ENCODE assay signal across 8 mouse cellular contexts in genomic region chrX:167382047-167382853, GRCm38 (mm10). TPM values are rescaled to one million over a fixed set of nuclear protein-coding genes. Genes with fewer than 3 reads are reported as not detected.
DNase-seq lines count a peak whose midpoint lies in the region; ATAC-seq lines count a peak whose summit lies in the region.

Gene Prps2 (minus strand): TSS chrX:167382749.

- peaks cover 6% of the 10 kb centered on the region; the same call in 1 of the 2 replicates for H3K4me1 ChIP-seq in forebrain, embryonic 10.5 days
- peaks cover 0 to 3% of the 10 kb centered on the region in 2 experiments; a peak in 2 of 4 replicates for H3K4me1 ChIP-seq in heart, embryonic 14.5 days (ENCODE audit: control insufficient read depth in 2 of 2, insufficient read depth in 2 of 2, low read length in 2 of 2)
- H3K4me1 ChIP-seq in liver, embryonic 15.5 days (replicated peaks): no peaks in the 10 kb centered on the region
- H3K4me1 ChIP-seq in neural tube, embryonic 11.5 days (ENCODE audit: control insufficient read depth, insufficient read depth, low read length): no peaks in the 10 kb centered on the region
- H3K4me1 ChIP-seq in stomach, embryonic 16.5 days (ENCODE audit: control insufficient read depth, insufficient read depth, low read length): no peaks in the 10 kb centered on the region

- H3K9ac ChIP-seq in heart, embryonic 14.5 days (ENCODE audit: low read length): peak within 1 kb of the TSS; percentile 84
- H3K9ac ChIP-seq in liver, embryonic 15.5 days: peak within 1 kb of the TSS; percentile 55
- H3K9ac ChIP-seq in neural tube, embryonic 11.5 days (ENCODE audit: low read length): peak within 1 kb of the TSS; percentile 63
- peak within 1 kb of the TSS; percentile 80 for H3K9ac ChIP-seq in stomach, embryonic 16.5 days (ENCODE audit: low read length)

- peak within 1 kb of the TSS; percentile 64 for H3K4me3 ChIP-seq in forebrain, embryonic 10.5 days
- peak within 1 kb of the TSS; percentile 62 to 69 for H3K4me3 ChIP-seq in heart, embryonic 14.5 days (ENCODE audit: control insufficient read depth in 1 of 2, insufficient read depth in 1 of 2, low read depth in 1 of 2, low read length in 2 of 2)
- peak within 1 kb of the TSS; percentile 62 for H3K4me3 ChIP-seq in liver, embryonic 15.5 days (replicated peaks)
- H3K4me3 ChIP-seq in neural tube, embryonic 11.5 days (ENCODE audit: low read depth, low read length): peak within 1 kb of the TSS; percentile 47
- H3K4me3 ChIP-seq in stomach, embryonic 16.5 days (replicated peaks; ENCODE audit: low read length): peak within 1 kb of the TSS; percentile 63

- H3K9me3 ChIP-seq in forebrain, embryonic 10.5 days: no peaks in the 10 kb centered on the region
- no peaks in the 10 kb centered on the region for H3K9me3 ChIP-seq in heart, embryonic 14.5 days (ENCODE audit: control insufficient read depth, low read length)
- H3K9me3 ChIP-seq in liver, embryonic 15.5 days (replicated peaks): no peaks in the 10 kb centered on the region
- no peaks in the 10 kb centered on the region for H3K9me3 ChIP-seq in neural tube, embryonic 11.5 days (ENCODE audit: control insufficient read depth, low read length)
- no peaks in the 10 kb centered on the region for H3K9me3 ChIP-seq in stomach, embryonic 16.5 days (replicated peaks; ENCODE audit: control insufficient read depth, low read length)

- peak; percentile 73; the same call in 1 of the 2 replicates for ATAC-seq in heart, embryonic 14.5 days (ENCODE audit: insufficient number of reproducible peaks, insufficient read depth, low FRiP score, low read depth)
- ATAC-seq in liver, embryonic 15.5 days (ENCODE audit: insufficient read depth): peak; percentile 82
- peak; percentile 88 for ATAC-seq in neural tube, embryonic 11.5 days (ENCODE audit: insufficient read depth, low FRiP score, low TSS enrichment)
- peak; percentile 93 for ATAC-seq in stomach, embryonic 16.5 days (ENCODE audit: insufficient read depth, low FRiP score)

- H3K36me3 ChIP-seq in forebrain, embryonic 10.5 days (replicated peaks): no peaks in the 10 kb centered on the region
- no peaks in the 10 kb centered on the region for H3K36me3 ChIP-seq in heart, embryonic 14.5 days (ENCODE audit: control insufficient read depth, insufficient read depth, low read length)
- no peaks in the 10 kb centered on the region for H3K36me3 ChIP-seq in liver, embryonic 15.5 days (replicated peaks)
- no peaks in the 10 kb centered on the region for H3K36me3 ChIP-seq in neural tube, embryonic 11.5 days (ENCODE audit: control insufficient read depth, insufficient read depth, low read length)
- no peaks in the 10 kb centered on the region for H3K36me3 ChIP-seq in stomach, embryonic 16.5 days (ENCODE audit: control insufficient read depth, insufficient read depth, low read length)

- WGBS in forebrain, embryonic 10.5 days: 30% methylated on average over 44 of the region's 47 CpGs
- 24% methylated on average over 43 of the region's 47 CpGs for WGBS in heart, embryonic 14.5 days
- 20% methylated on average over 47 of the region's 47 CpGs for WGBS in liver, embryonic 15.5 days (ENCODE audit: insufficient replicate concordance)
- WGBS in neural tube, embryonic 11.5 days: 33% methylated on average over 42 of the region's 47 CpGs
- 9% methylated on average over 44 of the region's 47 CpGs for WGBS in stomach, embryonic 16.5 days

- H3K27me3 ChIP-seq in forebrain, embryonic 10.5 days (ENCODE audit: poor library complexity, severe bottlenecking): peaks cover 97% of the 10 kb centered on the region
- no peaks in the 10 kb centered on the region for H3K27me3 ChIP-seq in heart, embryonic 14.5 days (ENCODE audit: control insufficient read depth, insufficient read depth, low read length)
- no peaks in the 10 kb centered on the region; the same call in 1 of the 2 replicates for H3K27me3 ChIP-seq in liver, embryonic 15.5 days
- H3K27me3 ChIP-seq in neural tube, embryonic 11.5 days (ENCODE audit: control insufficient read depth, insufficient read depth, low read length): peaks cover 4% of the 10 kb centered on the region; the same call in 1 of the 2 replicates
- no peaks in the 10 kb centered on the region; the same call in 1 of the 2 replicates for H3K27me3 ChIP-seq in stomach, embryonic 16.5 days (ENCODE audit: control insufficient read depth, insufficient read depth, low read length)

- H3K4me2 ChIP-seq in heart, embryonic 14.5 days (ENCODE audit: low read length): peak within 1 kb of the TSS; percentile 72
- H3K4me2 ChIP-seq in liver, embryonic 15.5 days: peak within 1 kb of the TSS; percentile 74
- peak within 1 kb of the TSS; percentile 64 for H3K4me2 ChIP-seq in neural tube, embryonic 11.5 days (ENCODE audit: low read depth)
- H3K4me2 ChIP-seq in stomach, embryonic 16.5 days (ENCODE audit: low read depth, low read length): peak within 1 kb of the TSS; percentile 67

- DNase-seq in CD4-positive, CD25-positive, alpha-beta regulatory T cell, adult 2 months (ENCODE audit: low read depth, low spot score): peak; percentile 74
- peak; percentile 82 for DNase-seq in brain, adult 2 months (ENCODE audit: low read depth, low spot score)
- peak; percentile 53 for DNase-seq in forebrain, embryonic 10.5 days (ENCODE audit: extremely low spot score, low spot score)
- DNase-seq in kidney, postnatal 14 days: peak; percentile 56
- peak; percentile 71 for DNase-seq in neural tube, embryonic 11.5 days (ENCODE audit: low spot score)

- peak within 1 kb of the TSS; percentile 88 for H3K27ac ChIP-seq in forebrain, embryonic 10.5 days
- H3K27ac ChIP-seq in heart, embryonic 14.5 days (replicated peaks in 1 of 2; ENCODE audit: control insufficient read depth in 1 of 2, insufficient read depth in 1 of 2, low read depth in 2 of 2, low read length in 2 of 2): peak within 1 kb of the TSS; percentile 82 to 87
- H3K27ac ChIP-seq in liver, embryonic 15.5 days (replicated peaks): no peak within 1 kb of the TSS
- no peak within 1 kb of the TSS for H3K27ac ChIP-seq in neural tube, embryonic 11.5 days (ENCODE audit: low read depth, low read length)
- H3K27ac ChIP-seq in stomach, embryonic 16.5 days (ENCODE audit: low read length): peak within 1 kb of the TSS; percentile 82

RNA-seq across cellular contexts. Expression of gene Prps2, which starts in this region (rescaled TPM):
- polyA plus RNA-seq in forebrain, embryonic 10.5 days (2016; fragmentation: Nextera tagmentation; extraction: Ambion mirVana): 25.8 and 28.1 TPM in 2 replicates
- polyA plus RNA-seq in heart, embryonic 14.5 days (2014; fragmentation: Nextera tagmentation; extraction: Ambion mirVana): 48.8 and 50.6 TPM in 2 replicates
- 5.5 and 6.6 TPM in 2 replicates for polyA plus RNA-seq in liver, embryonic 15.5 days (2015; fragmentation: Nextera tagmentation; extraction: Ambion mirVana)
- 19.3 and 19.8 TPM in 2 replicates for polyA plus RNA-seq in neural tube, embryonic 11.5 days (2014; fragmentation: Nextera tagmentation; extraction: Ambion mirVana)
- 27.7 and 29.1 TPM in 2 replicates for polyA plus RNA-seq in stomach, embryonic 16.5 days (2015; fragmentation: Nextera tagmentation; extraction: Ambion mirVana)

Comparison
In these comparisons a context has a peak if more than half of its experiments do, and no peak if none do; other contexts are left out.
1. H3K27ac ChIP-seq: peak in forebrain, embryonic 10.5 days (single experiment), heart, embryonic 14.5 days (2 of 2) and stomach, embryonic 16.5 days (single experiment); none in liver, embryonic 15.5 days (single experiment) and neural tube, embryonic 11.5 days (single experiment).
2. Peak in every context shown above with its lines, with median percentiles within 50 percentile points of each other: DNase-seq, H3K4me3 ChIP-seq, ATAC-seq, H3K4me2 ChIP-seq and H3K9ac ChIP-seq.